Mouse (Mus musculus) kidney, postnatal 25 days (tissue): ENCODE measurements around the gene Il5ra.
A peak's percentile ranks its signal among the peaks of the same experiment; 100 is the strongest.

ENCODE experiments used
- DNase-seq, 2 experiments: peaks; one replicate each; pipeline ENCODE4 v3.0.0; 2021; ENCODE audit warnings: mixed read lengths in 2 of 2

Gene Il5ra

DNA sequence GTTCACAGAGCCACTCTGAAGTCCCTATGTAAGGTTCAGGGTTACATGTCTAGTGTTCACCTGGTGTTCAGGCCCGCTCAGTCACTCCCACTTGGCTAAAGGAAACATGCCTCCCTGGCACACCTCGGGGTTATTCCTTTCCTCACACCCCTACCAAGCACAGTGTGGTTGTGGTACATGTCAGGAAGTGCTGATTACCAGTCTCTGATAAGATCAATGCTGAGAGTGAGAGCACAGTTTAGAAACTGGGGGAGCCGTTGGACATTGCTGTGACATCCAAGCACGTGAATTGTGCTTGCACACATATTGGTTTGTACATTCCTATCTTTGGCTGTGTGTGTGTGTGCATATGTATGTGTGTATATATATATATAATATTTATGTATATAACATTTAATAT is 16.3 kb downstream of the Il5ra start:
- no peak for DNase-seq

DNA sequence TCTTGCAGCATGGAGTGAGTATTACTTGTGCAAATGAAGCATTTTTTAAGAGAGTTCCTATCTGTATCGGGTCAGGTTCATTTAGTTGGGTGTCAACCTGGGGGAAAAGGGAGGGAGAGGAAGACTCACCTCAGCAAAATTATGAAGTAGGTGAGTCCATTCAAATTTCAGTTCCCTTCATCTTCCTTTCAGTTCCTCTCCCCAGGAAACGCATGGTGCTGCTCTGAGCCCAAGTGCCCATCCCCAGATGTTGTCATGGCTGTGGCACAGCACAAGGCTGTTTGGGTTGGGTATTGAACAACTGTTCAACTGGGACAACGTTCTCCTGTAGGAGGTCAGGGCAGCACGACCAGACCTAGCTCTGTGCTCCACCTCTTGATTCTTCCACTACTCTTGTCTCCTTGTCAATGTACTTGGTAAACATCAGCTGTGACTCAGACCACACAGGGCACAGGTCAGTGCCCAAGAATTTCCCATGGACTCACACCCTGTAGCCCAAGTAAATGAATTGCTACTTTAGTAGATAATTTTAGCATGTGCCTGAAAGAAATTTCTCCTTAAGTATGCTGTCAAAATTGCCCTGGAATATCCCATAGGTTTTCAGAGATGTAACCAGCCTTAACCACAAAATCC is 19.0 kb downstream of the Il5ra start:
- DNase-seq: peak; percentile 9 to 47

DNA sequence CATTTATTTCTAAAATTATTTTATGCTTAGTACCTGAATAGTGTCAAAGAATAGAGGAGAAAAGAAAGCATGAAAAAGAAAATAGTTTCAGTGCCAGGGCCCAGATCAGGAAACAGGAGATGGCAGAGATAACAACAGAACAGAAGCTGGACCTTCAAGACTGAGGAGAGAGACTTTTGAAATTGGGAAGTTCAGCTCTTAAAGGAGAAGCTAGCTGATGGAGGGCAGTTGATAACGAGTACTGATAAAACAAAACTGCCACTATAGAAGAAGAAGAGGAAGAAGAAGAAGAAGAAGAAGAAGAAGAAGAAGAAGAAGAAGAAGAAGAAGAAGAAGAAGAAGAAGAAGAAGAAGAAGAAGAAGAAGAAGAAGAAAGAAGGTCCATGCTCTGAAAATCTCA is 21.1 kb downstream of the Il5ra start:
- DNase-seq: no peak

DNA sequence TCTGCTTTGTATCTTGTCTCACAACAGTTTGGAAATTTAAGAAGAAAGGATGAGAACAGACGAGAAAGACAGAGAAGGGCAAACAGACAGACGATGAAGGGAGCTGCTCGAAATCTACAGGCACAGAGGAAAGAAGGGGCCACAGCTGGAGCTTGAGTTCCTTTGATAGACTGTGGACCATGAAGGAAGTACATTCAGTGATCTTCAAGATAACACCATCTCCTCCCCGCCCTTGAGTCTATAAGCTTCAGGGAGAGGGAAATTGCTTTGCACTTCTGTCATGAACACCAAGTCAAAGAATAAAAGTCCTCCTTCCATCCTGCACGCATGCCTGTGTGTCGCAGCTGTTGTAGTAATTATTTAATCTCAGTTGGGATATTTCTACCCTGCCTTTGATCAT is 22.8 kb downstream of the Il5ra start:
- no peak for DNase-seq

DNA sequence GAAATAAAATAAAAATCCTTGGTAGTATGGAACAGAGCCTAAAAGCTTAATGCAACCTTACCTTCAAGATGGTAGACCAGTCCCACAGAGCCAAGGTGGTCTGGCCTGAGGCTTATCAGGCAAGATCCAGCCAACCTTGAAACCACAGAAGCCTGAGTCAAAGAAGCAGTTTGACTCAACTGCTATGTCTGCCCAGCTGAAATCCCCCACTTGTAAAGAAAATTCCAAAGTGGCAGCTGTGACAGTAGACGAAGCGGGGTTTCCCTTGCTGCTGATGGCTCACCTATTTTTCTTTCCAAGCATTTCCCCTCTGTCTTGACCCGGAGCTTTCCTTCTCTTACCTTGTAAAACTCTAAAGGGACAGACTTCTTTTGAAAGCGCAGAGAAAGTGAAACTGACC is 23.2 kb downstream of the Il5ra start:
- no peak for DNase-seq

DNA sequence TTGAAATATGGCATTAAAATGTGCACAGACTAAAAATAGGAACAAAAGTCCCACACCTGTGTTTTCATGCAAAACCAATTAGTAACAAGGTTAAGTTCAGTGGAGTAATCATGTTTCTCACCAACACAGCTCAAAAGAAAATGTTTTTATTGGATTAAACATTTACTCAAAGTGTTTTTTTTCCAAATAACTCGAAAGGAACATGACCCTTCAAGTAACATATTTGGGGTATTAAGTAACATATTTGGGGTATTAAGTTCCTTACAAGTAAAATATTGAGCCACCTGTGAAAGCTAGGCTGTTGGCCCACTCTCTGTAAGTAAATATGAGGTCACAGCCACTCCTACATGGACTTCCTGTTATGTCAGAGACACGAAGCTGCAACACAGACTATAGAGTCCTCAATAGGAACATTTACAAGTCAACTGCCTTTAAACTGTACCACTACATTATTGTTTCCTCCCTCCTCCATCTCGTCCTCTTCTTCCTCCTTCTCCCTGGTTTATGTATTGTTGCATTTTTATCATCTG is 43.3 kb downstream of the Il5ra start:
- DNase-seq: peak; percentile 3 to 33

DNA sequence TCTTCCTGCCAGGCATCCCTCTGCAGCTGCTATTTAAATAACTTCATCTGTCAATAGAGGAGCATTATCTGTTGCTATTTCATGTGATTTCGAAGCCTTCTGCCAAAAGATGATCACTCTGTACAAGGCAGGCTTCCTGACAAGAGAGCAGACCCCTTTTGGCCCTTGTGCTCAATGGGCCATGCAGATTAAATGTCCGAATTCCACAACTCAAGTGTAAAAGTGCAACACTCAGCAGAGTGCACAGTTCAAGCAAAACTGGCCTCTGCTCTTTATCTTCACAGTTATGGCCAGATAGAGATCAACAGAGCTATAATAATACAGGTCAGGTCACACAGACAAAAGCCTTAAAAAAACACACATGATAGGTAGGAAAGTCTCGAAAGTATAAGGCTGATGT is 46.9 kb downstream of the Il5ra start:
- DNase-seq: peak; percentile 38 to 64

GRCm38 (mm10) chr6:106675581-106675980 is 73.3 kb downstream of the Il5ra start:
- DNase-seq: no peak

DNA sequence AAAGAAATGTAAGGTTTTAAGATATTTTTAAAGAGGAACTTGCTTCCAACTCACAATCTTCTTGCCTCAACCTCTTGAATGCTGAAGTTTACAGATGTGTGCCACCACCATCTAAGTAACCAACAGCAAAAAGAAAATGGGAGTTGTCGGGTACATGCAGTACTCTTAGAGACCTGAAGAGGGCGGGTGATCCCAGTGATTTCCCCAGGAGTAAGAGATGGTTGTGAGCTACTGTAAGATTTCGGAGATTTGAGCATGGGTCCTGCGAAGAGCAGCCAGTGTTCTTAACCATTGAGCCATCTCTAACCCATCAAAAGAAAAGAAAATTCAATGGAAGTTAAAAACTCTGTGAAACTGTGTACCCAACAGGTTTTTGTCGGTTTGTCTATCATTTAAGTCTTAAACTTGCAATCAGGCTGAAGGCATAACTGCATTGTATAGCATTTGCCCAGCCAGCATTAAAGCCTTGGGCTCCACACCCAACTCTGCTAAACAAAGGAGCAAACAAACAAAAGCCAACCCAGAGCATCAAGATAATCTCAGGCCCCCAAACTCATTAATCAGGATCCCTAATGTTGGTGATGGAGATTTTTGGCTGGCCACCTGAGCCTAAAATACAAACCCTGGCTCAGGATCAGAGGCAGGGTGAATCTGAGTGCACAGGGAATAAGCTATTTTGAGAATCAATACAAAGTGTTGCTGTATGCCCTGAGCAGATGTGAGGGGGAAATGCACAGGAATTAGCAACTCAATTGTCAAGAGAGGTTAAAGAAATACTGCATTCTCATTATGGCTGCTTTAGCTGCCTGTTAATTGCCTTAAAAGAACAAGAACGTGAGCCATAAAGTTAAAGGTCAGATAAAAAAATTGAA is 84.8 kb downstream of the Il5ra start:
- DNase-seq: peak; percentile 61 to 74
